Mouse (Mus musculus) NIH3T3 (cell line): Measurements from ENCODE around the gene Snu13.
A peak's percentile ranks its signal among the peaks of the same experiment; 100 is the strongest.

Experiments
- DNase-seq: peaks from one replicate; pipeline ENCODE4 v3.0.0-alpha.2; 2012; ENCODE audit warnings: low read depth

The Snu13 gene

GRCm38 (mm10) chr15:82027276-82027675 lies 20.1 kb downstream of the Snu13 start:
- no peak for DNase-seq

DNA sequence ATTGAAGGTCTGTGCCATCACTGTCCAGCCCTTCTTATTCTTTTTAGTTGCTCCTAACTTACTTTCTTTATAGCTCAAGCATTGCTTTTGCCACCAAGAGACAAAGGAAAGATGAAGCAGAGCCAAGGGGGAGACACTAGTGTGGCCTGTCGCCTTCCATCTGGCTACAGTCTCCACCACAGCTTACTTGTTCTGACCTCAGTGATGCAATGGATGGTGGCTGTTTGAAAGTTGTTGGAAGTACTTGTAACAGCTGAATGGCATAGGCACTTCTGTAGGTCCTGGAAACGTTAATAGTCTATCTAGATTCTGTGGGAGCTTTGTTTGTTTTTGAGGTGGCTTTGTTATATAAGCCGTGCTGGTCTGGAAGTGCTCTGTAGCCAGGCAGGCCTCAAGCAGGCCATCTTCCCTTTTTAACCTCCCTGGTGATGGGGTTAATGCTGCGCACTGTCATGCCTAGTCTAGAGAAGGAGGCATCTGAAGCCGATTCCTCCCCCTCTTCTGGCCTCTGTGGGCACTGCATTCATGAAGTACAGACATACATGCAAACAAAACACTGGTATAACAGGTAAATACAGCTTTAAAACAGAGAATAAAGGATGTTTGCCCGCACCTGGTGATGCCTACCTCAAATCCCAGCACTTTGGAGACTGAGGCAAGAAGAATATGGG lies 23.3 kb downstream of the Snu13 start:
- no peak for DNase-seq

GRCm38 (mm10) chr15:82022535-82023088 lies 24.8 kb downstream of the Snu13 start:
- DNase-seq = peak; percentile 28

- no peak for DNase-seq
These were observed 28.1 kb downstream of the Snu13 start for GRCm38 (mm10) chr15:82019288-82019687.

DNA sequence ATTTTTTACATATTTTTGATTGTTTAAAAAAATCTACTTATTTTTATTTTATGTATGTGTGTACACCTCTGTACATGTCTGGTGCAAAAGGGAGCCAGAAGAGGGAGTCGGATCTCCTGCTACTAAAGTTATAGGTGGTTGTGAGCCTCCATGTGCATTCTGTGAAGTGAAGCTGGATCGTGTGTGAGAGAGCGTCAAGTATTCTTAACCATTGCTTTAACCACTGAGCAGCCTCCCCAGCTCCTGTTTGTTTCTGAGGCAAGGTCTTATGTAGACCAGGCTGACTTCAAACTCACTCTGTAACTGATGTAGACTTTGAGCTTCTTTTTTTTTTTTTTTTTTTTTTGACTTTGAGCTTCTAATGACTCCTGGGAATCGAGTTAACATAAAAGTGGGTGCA lies 29.9 kb downstream of the Snu13 start:
- no peak for DNase-seq

- DNase-seq = no peak
These were observed 30.6 kb downstream of the Snu13 start for GRCm38 (mm10) chr15:82016830-82017229.

GRCm38 (mm10) chr15:82016101-82016808 lies 31.1 kb downstream of the Snu13 start:
- DNase-seq = peak; percentile 99

GRCm38 (mm10) chr15:82015392-82016100 lies 31.9 kb downstream of the Snu13 start:
- DNase-seq = peak; percentile 41

DNA sequence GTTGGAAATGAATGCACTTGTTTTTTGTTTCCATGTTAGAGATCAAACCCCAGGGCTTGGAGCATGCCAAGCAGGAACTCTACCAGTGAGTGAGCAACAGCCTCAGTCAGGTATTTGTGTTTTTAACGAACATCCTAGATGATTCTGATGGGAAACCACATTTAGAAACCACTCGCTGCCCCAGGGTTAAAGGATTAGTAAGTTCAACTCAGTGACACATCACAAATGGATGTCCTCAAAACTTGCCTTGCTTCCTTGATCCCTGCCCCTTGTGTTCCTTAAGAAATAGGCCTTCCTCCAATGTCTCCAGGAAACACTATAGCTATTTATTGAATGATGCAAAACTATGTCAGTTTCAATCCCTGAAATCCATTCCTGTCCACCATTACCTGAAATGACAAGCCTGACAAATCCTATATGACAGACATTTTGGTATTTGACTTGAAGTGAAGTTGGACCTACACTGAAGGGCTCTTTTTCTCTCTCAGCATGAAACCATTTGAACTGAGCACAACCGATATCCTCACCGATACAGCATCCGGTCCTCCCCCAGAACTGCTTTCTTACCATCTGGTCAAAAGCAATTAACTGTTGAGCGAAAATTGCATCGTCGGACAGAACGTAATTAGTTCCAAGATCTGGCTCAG lies 32.5 kb downstream of the Snu13 start:
- no peak for DNase-seq

- peak; percentile 73 for DNase-seq
These were observed 35.5 kb downstream of the Snu13 start for GRCm38 (mm10) chr15:82011947-82012346.

DNA sequence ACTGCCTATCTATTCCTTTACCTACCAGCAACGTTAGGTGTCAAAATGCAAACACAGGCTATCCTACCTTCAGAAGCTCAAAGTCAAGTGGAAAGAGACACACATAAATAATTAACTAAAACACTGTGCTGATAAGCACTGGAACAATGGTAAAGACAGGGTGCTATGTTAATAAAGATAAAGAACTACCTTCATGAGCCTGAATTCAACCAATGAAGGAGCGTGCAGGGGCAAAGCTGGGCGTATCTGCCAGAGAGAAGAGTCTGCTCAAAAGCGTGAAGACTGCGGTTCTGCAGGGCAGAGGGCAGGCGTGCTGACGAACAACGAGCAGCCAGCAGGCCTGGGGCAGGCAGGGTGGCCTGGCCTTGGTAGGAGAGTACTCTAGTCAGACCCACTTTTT lies 43.1 kb downstream of the Snu13 start:
- DNase-seq = no peak

- DNase-seq = no peak
These were observed 53.4 kb downstream of the Snu13 start for GRCm38 (mm10) chr15:81993992-81994391.

DNA sequence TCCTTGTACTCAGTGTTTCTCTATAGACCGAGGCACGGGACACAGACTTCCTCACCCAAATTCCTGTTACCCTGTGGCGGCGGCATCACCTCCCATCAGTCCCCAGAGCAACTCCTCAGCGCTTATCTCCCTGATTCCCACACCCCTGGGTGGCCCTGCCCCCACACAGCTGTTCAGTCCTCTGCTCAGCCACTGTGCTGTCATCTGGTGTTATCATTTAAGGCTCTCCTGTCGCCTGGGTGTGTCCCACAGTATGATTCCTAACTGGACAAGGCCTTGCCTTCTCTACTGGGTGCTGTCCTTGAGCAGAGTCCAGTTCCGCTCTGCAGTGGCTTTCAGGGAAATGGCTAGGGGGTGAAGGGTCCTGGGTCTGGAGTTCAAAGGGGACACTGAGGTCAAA lies 56.8 kb downstream of the Snu13 start:
- DNase-seq = no peak
